Mouse (Mus musculus) thymus, adult 2 months (tissue): ENCODE data around the gene Nck1. TPM values are rescaled to one million over a fixed set of nuclear protein-coding genes. Genes with fewer than 3 reads are reported as not detected.

Source experiments
- DNase-seq: peaks from one replicate; pipeline ENCODE4 v3.0.0; 2021
- H3K27ac ChIP-seq: fragments of 200-500 bp; 2 replicates; pipeline ENCODE4 v1.5.1; 2012; ENCODE audit warnings: low read length, control low read depth; ENCODE audit not compliant: control insufficient read depth, insufficient read depth
- H3K27me3 ChIP-seq: fragments of 200-500 bp; 2 replicates; pipeline ENCODE4 v1.6.1; 2012; ENCODE audit warnings: mild to moderate bottlenecking, low read length, moderate library complexity, mixed read lengths; ENCODE audit not compliant: control insufficient read depth, insufficient read depth
- H3K36me3 ChIP-seq: fragments of 200-500 bp; 2 replicates; pipeline ENCODE4 v1.6.1; 2012; ENCODE audit warnings: mild to moderate bottlenecking, low read length, moderate library complexity; ENCODE audit not compliant: control insufficient read depth, insufficient read depth
- H3K4me1 ChIP-seq: fragments of 200-500 bp; replicated peaks from 2 replicates; pipeline ENCODE4 v1.6.1; 2012; ENCODE audit warnings: low read length; ENCODE audit not compliant: control insufficient read depth, insufficient read depth
- H3K4me3 ChIP-seq: fragments of 200-500 bp; 2 replicates; pipeline ENCODE4 v1.5.1; 2012; ENCODE audit warnings: mild to moderate bottlenecking, low read length, control low read depth, moderate library complexity; ENCODE audit not compliant: control insufficient read depth, insufficient read depth
- CTCF ChIP-seq: fragments of 200-500 bp; IDR thresholded peaks from 2 replicates; pipeline ENCODE4 v1.5.1; 2012; ENCODE audit warnings: mild to moderate bottlenecking, control low read depth, low read length, moderate library complexity, borderline replicate concordance; ENCODE audit not compliant: control insufficient read depth, poor library complexity, insufficient read depth; ENCODE audit errors: extremely low read depth
- POLR2A ChIP-seq: fragments of 200-500 bp; IDR thresholded peaks from 2 replicates; pipeline ENCODE4 v1.6.1; 2012; ENCODE audit warnings: mild to moderate bottlenecking, low read length, control low read depth, moderate library complexity; ENCODE audit not compliant: control insufficient read depth, poor library complexity, insufficient read depth; ENCODE audit errors: extremely low read depth
- WGBS: fragments of 180-500 bp; shearing (Covaris S2); methylation state at CpG from one replicate; pipeline ENCODE4 v1.1.7; 2018; 5-methylcytosine and 5-hydroxymethylcytosine counted together
- polyA plus RNA-seq: library from polyadenylated mRNA; depleted of rRNA; stranded (reverse); fragments of >200 nt; gene quantifications from 2 replicates; pipeline ENCODE4 v1.2.3, GENCODE M21; 2012

The Nck1 gene
- polyA plus RNA-seq, 1 experiment = 7.0 TPM

- DNase-seq = peak; percentile 34
- whole genome bisulfite sequencing = 15% methylated on average over 4 of the region's 4 CpGs
- Histone ChIP-seq H3K27me3 (no peaks in the 10 kb centered on the region), H3K4me3 (no peak overlapping the region), H3K4me1 (peaks cover 51% of the 10 kb centered on the region), H3K27ac (peak overlapping the region; percentile 42), H3K36me3 (no peaks in the 10 kb centered on the region)
- TF ChIP-seq CTCF (no peak), POLR2A (no peak)
Measured at GRCm38 (mm10) chr9:100462098-100462497, 83.8 kb downstream of the Nck1 start.

- TF ChIP-seq CTCF (no peak), POLR2A (no peak)
- Histone ChIP-seq H3K36me3 (no peaks in the 10 kb centered on the region), H3K4me1 (peaks cover 52% of the 10 kb centered on the region), H3K4me3 (no peak overlapping the region), H3K27me3 (no peaks in the 10 kb centered on the region), H3K27ac (peak overlapping the region; percentile 42)
- WGBS = 75% methylated on average over 9 of the region's 9 CpGs
- DNase-seq = no peak
Measured at GRCm38 (mm10) chr9:100461671-100462070, 84.3 kb downstream of the Nck1 start.

- H3K27me3 ChIP-seq = no peaks in the 10 kb centered on the region
- H3K4me1 ChIP-seq = peaks cover 63% of the 10 kb centered on the region
- peak; percentile 74 for DNase-seq
- H3K36me3 ChIP-seq = no peaks in the 10 kb centered on the region
- H3K4me3 ChIP-seq = peak overlapping the region; percentile 21
- H3K27ac ChIP-seq = peak overlapping the region; percentile 94
- no peak for TF ChIP-seq POLR2A
- peak; percentile 48; the same call in 1 of the 2 replicates for TF ChIP-seq CTCF
- 5% methylated on average over 9 of the region's 9 CpGs for WGBS
Measured at GRCm38 (mm10) chr9:100460203-100460602, 85.7 kb downstream of the Nck1 start.

GRCm38 (mm10) chr9:100457971-100458681 is 87.8 kb downstream of the Nck1 start:
- Histone ChIP-seq H3K27ac (peak overlapping the region; percentile 63), H3K4me3 (no peak overlapping the region), H3K36me3 (no peaks in the 10 kb centered on the region), H3K4me1 (peaks cover 64% of the 10 kb centered on the region), H3K27me3 (no peaks in the 10 kb centered on the region)
- TF ChIP-seq POLR2A = no peak
- no peak for TF ChIP-seq CTCF
- WGBS = 7% methylated on average over 17 of the region's 17 CpGs
- peak; percentile 70 for DNase-seq

GRCm38 (mm10) chr9:100454664-100454993 is 91.3 kb downstream of the Nck1 start:
- WGBS = 14% methylated on average over 9 of the region's 9 CpGs
- DNase-seq = no peak
- H3K27ac ChIP-seq = peak overlapping the region; percentile 73; the same call in 1 of the 2 replicates

GRCm38 (mm10) chr9:100453944-100454663 is 91.8 kb downstream of the Nck1 start:
- WGBS = 5% methylated on average over 25 of the region's 25 CpGs
- TF ChIP-seq CTCF (peak; percentile 92), POLR2A (no peak)
- Histone ChIP-seq H3K27ac (peak overlapping the region; percentile 73; the same call in 1 of the 2 replicates), H3K4me3 (peak overlapping the region; percentile 51), H3K36me3 (no peaks in the 10 kb centered on the region), H3K27me3 (no peaks in the 10 kb centered on the region), H3K4me1 (peaks cover 36% of the 10 kb centered on the region)
- peak; percentile 81 for DNase-seq

More at GRCm38 (mm10) chr9:100454664-100454993, 91.3 kb downstream of the Nck1 start:
- H3K36me3 ChIP-seq = no peaks in the 10 kb centered on the region
- H3K4me1 ChIP-seq = peaks cover 37% of the 10 kb centered on the region
- TF ChIP-seq POLR2A (no peak), CTCF (no peak)
- H3K4me3 ChIP-seq = peak overlapping the region; percentile 51
- H3K27me3 ChIP-seq = no peaks in the 10 kb centered on the region
